Mouse (Mus musculus) lung, postnatal 0 days (tissue): ENCODE measurements around the gene Pmpcb. TPM values are rescaled to one million over a fixed set of nuclear protein-coding genes. Genes with fewer than 3 reads are reported as not detected.
"Not testable (repeated sequence)": the region's sequence is repeated elsewhere in the genome, so short reads cannot be mapped to it uniquely, and the experiment has no call there.

ENCODE experiments used
- ATAC-seq: fragments of 200-750 bp; cut with Nextera tagmentation; 2 replicates; pipeline ENCODE4 v1.8.0; 2017; ENCODE audit warnings: moderate library complexity
- DNase-seq: peaks from one replicate; pipeline ENCODE4 v3.0.0-alpha.2; 2016; ENCODE audit warnings: low spot score
- H3K27ac ChIP-seq: fragments of 300-500 bp; sonication (generic); 2 replicates; pipeline ENCODE4 v1.5.1; 2014; ENCODE audit warnings: antibody characterized with exemption, mild to moderate bottlenecking, low read length, mixed read lengths
- H3K27me3 ChIP-seq: fragments of 300-500 bp; sonication (generic); replicated peaks from 2 replicates; pipeline ENCODE4 v1.6.1; 2014; ENCODE audit warnings: low read length, mixed read lengths; ENCODE audit not compliant: insufficient read depth
- H3K36me3 ChIP-seq: fragments of 300-500 bp; sonication (generic); 2 replicates; pipeline ENCODE4 v1.6.1; 2014; ENCODE audit warnings: low read length, mixed read lengths; ENCODE audit not compliant: insufficient read depth
- H3K4me1 ChIP-seq: fragments of 300-500 bp; sonication (generic); 2 replicates; pipeline ENCODE4 v1.6.1; 2014; ENCODE audit warnings: antibody characterized with exemption, low read depth, low read length, mixed read lengths; ENCODE audit not compliant: insufficient read depth
- H3K4me2 ChIP-seq: fragments of 300-500 bp; sonication (generic); replicated peaks from 2 replicates; pipeline ENCODE4 v1.6.1; 2014; ENCODE audit warnings: low read depth, mild to moderate bottlenecking, low read length, moderate library complexity, mixed read lengths
- H3K4me3 ChIP-seq: fragments of 300-500 bp; sonication (generic); 2 replicates; pipeline ENCODE4 v1.5.1; 2014; ENCODE audit warnings: low read depth, low read length
- H3K9ac ChIP-seq: fragments of 300-500 bp; sonication (generic); replicated peaks from 2 replicates; pipeline ENCODE4 v1.6.1; 2014; ENCODE audit warnings: low read depth, mild to moderate bottlenecking
- H3K9me3 ChIP-seq: fragments of 300-500 bp; sonication (generic); 2 replicates; pipeline ENCODE4 v1.6.1; 2016; ENCODE audit warnings: low read length, mixed read lengths
- CTCF ChIP-seq: IDR thresholded peaks from 2 replicates; pipeline ENCODE4 v1.5.1; 2016; ENCODE audit warnings: antibody characterized with exemption, mild to moderate bottlenecking
- EP300 ChIP-seq: IDR thresholded peaks from 2 replicates; pipeline ENCODE4 v1.6.1; 2016; ENCODE audit warnings: antibody characterized with exemption, mild to moderate bottlenecking, control low read depth
- WGBS: fragments of 180-500 bp; shearing (Covaris S2); extraction: QIAGEN DNeasy Blood & Tissue Kit; methylation state at CpG from one replicate; pipeline ENCODE4 v1.1.7; 2014; 5-methylcytosine and 5-hydroxymethylcytosine counted together
- polyA plus RNA-seq: library from polyadenylated mRNA; unstranded; fragments of >200 nt; fragmentation: Nextera tagmentation; extraction: Ambion mirVana; gene quantifications from 2 replicates; pipeline ENCODE4 v1.2.1, GENCODE M21; 2015

Pmpcb gene
- polyA plus RNA-seq: 41.8 and 49.0 TPM in 2 replicates

- H3K4me3 ChIP-seq: peak within 1 kb of the TSS; percentile 91
- peak within 1 kb of the TSS; percentile 88 for H3K9ac ChIP-seq
- peak; percentile 92 for ATAC-seq
- H3K27ac ChIP-seq: peak within 1 kb of the TSS; percentile 81
- under 1% methylated on average over 36 of the region's 42 CpGs for WGBS
- peaks cover 10% of the 10 kb centered on the region; the same call in 1 of the 2 replicates for H3K4me1 ChIP-seq
- no peaks in the 10 kb centered on the region for H3K9me3 ChIP-seq
- peak within 1 kb of the TSS; percentile 73 for H3K4me2 ChIP-seq
- H3K27me3 ChIP-seq: no peaks in the 10 kb centered on the region
- peaks cover 15% of the 10 kb centered on the region; the same call in 1 of the 2 replicates for H3K36me3 ChIP-seq
- TF ChIP-seq CTCF (peak; percentile 94), EP300 (no peak; the same call in 1 of the 2 replicates)
- peak; percentile 94 for DNase-seq
Measured at GRCm38 (mm10) chr5:21736956-21737585, at the start of gene Pmpcb. Gene Pmpcb, plus strand, starts transcription at chr5:21737141.

GRCm38 (mm10) chr5:21692230-21692629, 44.7 kb upstream of the Pmpcb start:
- H3K9ac ChIP-seq: no peak overlapping the region
- ATAC-seq: no peak
- H3K9me3 ChIP-seq: no peaks in the 10 kb centered on the region
- H3K36me3 ChIP-seq: no peaks in the 10 kb centered on the region
- no peak overlapping the region for H3K27ac ChIP-seq
- H3K4me2 ChIP-seq: no peak overlapping the region
- H3K4me3 ChIP-seq: no peak overlapping the region
- TF ChIP-seq EP300 (no peak), CTCF (no peak)
- no peak for DNase-seq
- no peaks in the 10 kb centered on the region for H3K4me1 ChIP-seq
- H3K27me3 ChIP-seq: no peaks in the 10 kb centered on the region
- 91% methylated on average over 5 of the region's 5 CpGs for WGBS

GRCm38 (mm10) chr5:21693372-21693870, 43.5 kb upstream of the Pmpcb start:
- H3K4me3 ChIP-seq: no peak overlapping the region
- H3K4me1 ChIP-seq: no peaks in the 10 kb centered on the region
- no peaks in the 10 kb centered on the region for H3K9me3 ChIP-seq
- H3K27ac ChIP-seq: no peak overlapping the region
- no peak overlapping the region for H3K4me2 ChIP-seq
- no peak for TF ChIP-seq CTCF
- TF ChIP-seq EP300: no peak
- H3K9ac ChIP-seq: no peak overlapping the region
- H3K36me3 ChIP-seq: no peaks in the 10 kb centered on the region
- no peak for DNase-seq
- ATAC-seq: no peak
- WGBS: 50% methylated on average over 3 of the region's 3 CpGs
- no peaks in the 10 kb centered on the region for H3K27me3 ChIP-seq

GRCm38 (mm10) chr5:21694854-21695490, 42.0 kb upstream of the Pmpcb start:
- Histone ChIP-seq H3K9ac (no peak overlapping the region), H3K27me3 (no peaks in the 10 kb centered on the region), H3K36me3 (no peaks in the 10 kb centered on the region), H3K9me3 (no peaks in the 10 kb centered on the region), H3K4me2 (no peak overlapping the region), H3K4me3 (no peak overlapping the region), H3K27ac (no peak overlapping the region), H3K4me1 (no peaks in the 10 kb centered on the region)
- DNase-seq: peak; percentile 26
- ATAC-seq: no peak
- TF ChIP-seq EP300: no peak
- 76% methylated on average over 3 of the region's 3 CpGs for WGBS

- not testable (repeated sequence) for H3K4me2 ChIP-seq, H3K4me1 ChIP-seq, DNase-seq, H3K9me3 ChIP-seq, ATAC-seq, H3K27me3 ChIP-seq, H3K9ac ChIP-seq, H3K4me3 ChIP-seq, H3K36me3 ChIP-seq, H3K27ac ChIP-seq
- WGBS: 92% methylated on average over 3 of the region's 3 CpGs
Measured at GRCm38 (mm10) chr5:21699555-21699954, 37.4 kb upstream of the Pmpcb start.

GRCm38 (mm10) chr5:21700272-21700821, 36.6 kb upstream of the Pmpcb start:
- ATAC-seq: no peak
- Histone ChIP-seq H3K4me3 (peak overlapping the region; percentile 63), H3K36me3 (no peaks in the 10 kb centered on the region), H3K4me2 (peak overlapping the region; percentile 73), H3K27ac (no peak overlapping the region), H3K9me3 (no peaks in the 10 kb centered on the region), H3K9ac (no peak overlapping the region), H3K27me3 (no peaks in the 10 kb centered on the region), H3K4me1 (no peaks in the 10 kb centered on the region)
- peak; percentile 59 for DNase-seq
- 15% methylated on average over 10 of the region's 10 CpGs for WGBS
- TF ChIP-seq CTCF (no peak), EP300 (no peak)
